Mouse (Mus musculus) heart, adult 2 months (tissue): ENCODE results near the gene Smc1a.

Experiments
- EP300 ChIP-seq: fragments of 200-500 bp; IDR thresholded peaks from 2 replicates; pipeline ENCODE4 v1.6.1; 2011; ENCODE audit warnings: low read depth, low read length, control low read depth; ENCODE audit not compliant: insufficient read depth
- POLR2A ChIP-seq: fragments of 200-500 bp; IDR thresholded peaks from 2 replicates; pipeline ENCODE4 v1.6.1; 2011; ENCODE audit warnings: mild to moderate bottlenecking, low read depth, low read length, control low read depth; ENCODE audit not compliant: insufficient read depth

DNA sequence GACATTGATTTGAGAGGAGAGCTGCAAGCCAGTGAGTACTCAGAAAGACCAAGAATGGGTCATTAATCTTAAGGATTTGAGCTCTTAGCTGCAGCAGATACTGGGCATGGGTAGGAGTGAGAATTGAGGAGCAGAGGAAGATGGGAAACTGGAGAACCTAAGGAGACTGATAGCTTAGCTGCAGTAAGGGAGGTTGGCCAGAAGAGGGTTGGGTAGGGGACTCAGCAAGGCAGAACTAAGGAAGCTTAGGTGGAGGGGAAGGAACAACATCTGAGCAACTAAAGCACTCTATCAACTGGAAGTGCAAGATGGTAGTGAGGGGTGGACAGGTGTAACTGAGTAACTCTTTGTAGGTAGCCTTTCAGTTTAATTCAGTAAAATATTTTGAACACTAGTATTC, 31.0 kb downstream of the Smc1a start:
- no peak for TF ChIP-seq EP300
- TF ChIP-seq POLR2A = no peak
